Mouse (Mus musculus): Measurements from ENCODE around the gene Tubb3. TPM values are rescaled to one million over a fixed set of nuclear protein-coding genes. Genes with fewer than 3 reads are reported as not detected.
"Not testable (repeated sequence)": the region's sequence is repeated elsewhere in the genome, so short reads cannot be mapped to it uniquely, and the experiment has no call there.

Gene Tubb3
- polyA plus RNA-seq, 1 experiment from 2014 or later, result 950 TPM

DNA sequence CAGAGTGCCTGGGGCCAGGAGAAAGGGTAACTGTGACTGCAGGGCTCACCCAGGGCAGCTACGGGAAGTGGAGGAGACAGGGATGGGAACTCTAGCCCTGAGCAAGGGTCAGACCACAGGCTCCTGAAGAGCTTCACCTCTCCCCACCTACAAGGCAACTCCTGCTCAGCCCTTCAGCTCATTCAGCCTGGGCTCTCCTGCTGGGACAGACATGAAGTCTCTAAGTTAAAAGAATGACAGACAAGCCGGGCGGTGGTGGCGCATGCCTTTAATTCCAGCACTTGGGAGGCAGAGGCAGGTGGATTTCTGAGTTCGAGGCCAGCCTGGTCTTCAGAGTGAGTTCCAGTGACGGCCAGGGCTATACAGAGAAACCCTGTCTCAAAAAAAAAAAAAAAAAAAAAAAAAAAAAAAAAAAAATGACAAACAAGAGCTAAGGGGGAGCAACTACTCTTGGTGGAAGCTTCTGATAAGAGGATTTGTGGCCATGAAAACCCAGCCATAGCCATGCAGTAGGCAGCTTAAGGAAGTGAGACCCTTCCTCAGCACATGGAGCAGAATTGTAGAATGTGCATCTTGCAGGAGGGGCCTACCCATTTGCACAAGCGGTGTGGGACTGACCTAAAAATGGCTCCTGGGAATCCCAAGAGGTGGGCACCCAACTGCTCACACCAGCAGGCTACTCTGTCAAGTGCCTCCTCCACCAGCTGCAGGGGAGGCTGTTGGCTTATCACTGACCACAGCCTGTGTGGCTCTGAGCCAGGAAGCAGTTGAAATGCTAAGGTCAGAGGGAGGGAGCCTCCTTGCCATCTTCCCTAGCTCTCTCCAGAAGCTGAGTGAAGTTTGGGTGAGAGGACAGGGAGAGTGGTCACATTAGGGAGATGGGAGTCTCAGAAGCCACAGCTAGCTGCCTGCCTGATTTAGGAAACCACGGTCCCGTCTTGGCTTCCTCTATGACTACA, 2.4 kb upstream of the Tubb3 start:
- peak overlapping the region; percentile 74; the same call in 1 of the 2 replicates for H3K4me2 ChIP-seq (replicated peaks; ENCODE audit: low read depth, low read length)
- peaks cover 2% of the 10 kb centered on the region for H3K4me1 ChIP-seq (replicated peaks; ENCODE audit: control insufficient read depth, insufficient read depth, low read length)
- peaks cover 10% of the 10 kb centered on the region; the same call in 1 of the 2 replicates for H3K27me3 ChIP-seq (ENCODE audit: control insufficient read depth, insufficient read depth, low read length)
- H3K9ac ChIP-seq (ENCODE audit: low read depth, low read length), result no peak overlapping the region
- no peak for ATAC-seq (ENCODE audit: low FRiP score)
- no peaks in the 10 kb centered on the region for H3K9me3 ChIP-seq (ENCODE audit: control insufficient read depth, low read length)
- no peaks in the 10 kb centered on the region for H3K36me3 ChIP-seq (ENCODE audit: control insufficient read depth, insufficient read depth, low read length)
- DNase-seq (ENCODE audit: low spot score), result peak; percentile 5
- 78% methylated on average over 9 of the region's 9 CpGs for WGBS
- no peak overlapping the region for H3K27ac ChIP-seq (ENCODE audit: low read depth, low read length)
- no peak overlapping the region for H3K4me3 ChIP-seq (ENCODE audit: low read depth, low read length)

DNA sequence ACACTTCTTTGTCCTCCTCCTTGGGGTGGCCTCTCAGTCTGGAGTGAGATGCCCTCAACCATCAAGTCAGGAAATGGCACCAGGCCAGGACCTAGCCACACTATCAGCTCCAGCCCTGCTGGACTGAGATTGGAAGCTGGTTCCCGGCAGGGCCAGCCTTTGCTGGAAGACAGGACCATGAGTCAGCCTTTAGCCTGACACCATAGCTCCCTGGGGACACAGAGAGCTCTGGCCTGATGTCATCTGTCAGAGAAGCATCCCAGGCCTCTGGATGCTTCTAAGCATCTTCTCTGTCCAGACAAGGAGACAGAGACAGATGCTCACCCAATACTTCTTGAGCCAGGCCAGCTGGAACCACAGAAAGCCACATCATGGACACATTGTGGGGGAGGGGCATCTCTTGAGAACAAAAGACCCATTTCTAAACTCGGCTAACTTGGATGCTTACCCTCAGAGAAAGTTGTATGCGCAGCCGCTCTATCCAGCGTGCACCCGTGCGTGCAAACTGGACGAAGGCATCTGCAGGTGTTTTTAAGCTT, 1.1 kb upstream of the Tubb3 start:
- Histone ChIP-seq H3K9ac (ENCODE audit: low read depth, low read length) (peak overlapping the region; percentile 95), H3K9me3 (ENCODE audit: control insufficient read depth, low read length) (no peaks in the 10 kb centered on the region), H3K36me3 (ENCODE audit: control insufficient read depth, insufficient read depth, low read length) (no peaks in the 10 kb centered on the region), H3K4me2 (replicated peaks; ENCODE audit: low read depth, low read length) (peak overlapping the region; percentile 74), H3K4me1 (replicated peaks; ENCODE audit: control insufficient read depth, insufficient read depth, low read length) (peaks cover 2% of the 10 kb centered on the region), H3K27me3 (ENCODE audit: control insufficient read depth, insufficient read depth, low read length) (peaks cover 10% of the 10 kb centered on the region; the same call in 1 of the 2 replicates), H3K4me3 (ENCODE audit: low read depth, low read length) (peak overlapping the region; percentile 86), H3K27ac (ENCODE audit: low read depth, low read length) (peak overlapping the region; percentile 96)
- 52% methylated on average over 8 of the region's 8 CpGs for WGBS
- peak; percentile 6; the same call in 1 of the 2 replicates for ATAC-seq (ENCODE audit: low FRiP score)
- DNase-seq (ENCODE audit: low spot score), result peak; percentile 76

DNA sequence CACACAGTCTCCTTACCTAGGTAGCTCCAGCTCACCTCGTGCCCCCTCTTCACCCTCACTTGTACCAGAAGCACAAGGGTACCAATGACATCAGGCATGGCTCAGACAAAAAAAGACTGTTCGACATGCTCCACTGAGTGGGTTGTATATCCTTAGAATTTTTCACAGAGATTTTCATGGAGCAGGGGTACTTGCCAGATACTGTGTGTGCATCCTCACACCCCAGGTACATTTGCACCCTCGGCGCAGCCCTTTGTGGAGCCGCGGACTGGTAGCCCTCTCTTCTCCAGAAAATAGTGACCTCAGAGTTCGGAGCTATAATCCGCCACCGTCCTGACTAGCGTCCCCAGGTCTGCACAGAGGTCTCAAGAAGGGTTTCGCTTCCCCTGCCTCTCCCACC, 436 bp upstream of the Tubb3 start:
- WGBS, result 4% methylated on average over 11 of the region's 11 CpGs
- H3K4me2 ChIP-seq (replicated peaks; ENCODE audit: low read depth, low read length), result peak overlapping the region; percentile 74

DNA sequence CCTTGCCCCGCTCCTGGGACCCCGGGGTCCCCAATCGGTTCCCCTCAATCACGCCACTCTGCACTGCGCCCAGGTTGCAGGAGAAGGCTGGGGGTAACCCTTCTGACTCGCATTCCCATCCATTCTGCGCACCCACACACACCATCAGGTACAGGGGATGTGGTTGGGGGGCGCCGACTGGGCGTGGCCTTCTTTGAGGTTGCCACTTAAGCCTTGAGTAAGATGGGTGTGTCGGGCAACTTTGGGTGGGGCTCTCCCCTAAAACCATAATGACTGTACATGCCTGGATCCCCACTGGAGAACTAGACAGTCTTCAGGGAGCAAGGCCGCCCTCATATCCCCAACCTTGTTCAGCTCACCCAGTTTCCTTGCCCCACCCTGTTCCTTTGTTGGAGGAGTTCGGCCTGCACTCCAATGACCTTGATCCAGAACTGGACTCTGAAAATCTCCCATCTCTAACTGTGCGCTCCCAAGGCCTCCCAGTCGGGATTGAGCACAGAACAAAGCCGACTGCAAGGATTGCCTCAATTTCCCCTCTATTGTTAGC, 630 bp downstream of the Tubb3 start:
- peaks cover 2% of the 10 kb centered on the region for H3K4me1 ChIP-seq (replicated peaks; ENCODE audit: control insufficient read depth, insufficient read depth, low read length)
- WGBS, result 4% methylated on average over 16 of the region's 16 CpGs

More for the DNA sequence above, 436 bp upstream of the Tubb3 start:
- no peak; the same call in 1 of the 2 replicates for ATAC-seq (ENCODE audit: low FRiP score)
- Histone ChIP-seq H3K4me3 (ENCODE audit: low read depth, low read length) (peak overlapping the region; percentile 86), H3K4me1 (replicated peaks; ENCODE audit: control insufficient read depth, insufficient read depth, low read length) (peaks cover 2% of the 10 kb centered on the region), H3K9ac (ENCODE audit: low read depth, low read length) (peak overlapping the region; percentile 95), H3K27ac (ENCODE audit: low read depth, low read length) (peak overlapping the region; percentile 96), H3K27me3 (ENCODE audit: control insufficient read depth, insufficient read depth, low read length) (peaks cover 10% of the 10 kb centered on the region; the same call in 1 of the 2 replicates), H3K9me3 (ENCODE audit: control insufficient read depth, low read length) (no peaks in the 10 kb centered on the region), H3K36me3 (ENCODE audit: control insufficient read depth, insufficient read depth, low read length) (no peaks in the 10 kb centered on the region)
- no peak for DNase-seq (ENCODE audit: low spot score)

DNA sequence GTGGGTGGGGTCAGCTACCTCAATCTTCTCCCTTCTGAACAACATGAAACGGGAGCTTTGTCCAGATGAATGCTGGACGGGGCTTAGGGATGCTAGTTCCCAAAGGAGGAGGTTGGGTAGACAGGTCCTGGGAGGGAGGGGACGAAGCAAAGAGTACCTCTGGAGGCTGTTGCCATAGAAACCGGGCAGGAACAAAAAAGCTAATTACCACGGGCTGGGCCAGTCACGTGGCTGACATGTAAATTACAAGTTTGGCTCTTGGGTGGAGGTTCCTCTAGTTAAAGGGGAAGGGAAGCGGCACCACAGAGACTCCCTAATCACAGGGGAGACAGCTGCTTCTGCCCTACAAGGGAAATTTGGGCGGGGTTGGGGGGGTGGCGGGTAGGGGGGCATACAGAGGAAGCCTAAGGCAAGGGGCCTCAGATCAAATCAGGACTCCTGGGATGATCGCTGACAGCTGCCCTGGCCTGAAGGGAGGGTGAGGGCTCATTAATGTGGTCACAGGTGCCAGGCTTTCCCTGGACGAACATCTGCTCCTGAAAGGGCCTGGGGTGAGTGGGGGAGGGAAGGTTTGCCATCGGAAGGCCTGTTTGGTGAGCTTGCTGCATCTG, 1.4 kb downstream of the Tubb3 start:
- Histone ChIP-seq H3K4me2 (replicated peaks; ENCODE audit: low read depth, low read length) (peak overlapping the region; percentile 74), H3K9me3 (ENCODE audit: control insufficient read depth, low read length) (no peaks in the 10 kb centered on the region), H3K27ac (ENCODE audit: low read depth, low read length) (peak overlapping the region; percentile 96), H3K27me3 (ENCODE audit: control insufficient read depth, insufficient read depth, low read length) (peaks cover 10% of the 10 kb centered on the region; the same call in 1 of the 2 replicates), H3K36me3 (ENCODE audit: control insufficient read depth, insufficient read depth, low read length) (no peaks in the 10 kb centered on the region), H3K4me1 (replicated peaks; ENCODE audit: control insufficient read depth, insufficient read depth, low read length) (peaks cover 2% of the 10 kb centered on the region), H3K4me3 (ENCODE audit: low read depth, low read length) (peak overlapping the region; percentile 86), H3K9ac (ENCODE audit: low read depth, low read length) (peak overlapping the region; percentile 95)
- peak; percentile 70 for ATAC-seq (ENCODE audit: low FRiP score)
- under 1% methylated on average over 11 of the region's 12 CpGs for WGBS
- peak; percentile 87 for DNase-seq (ENCODE audit: low spot score)

More for the DNA sequence above, 630 bp downstream of the Tubb3 start:
- ATAC-seq (ENCODE audit: low FRiP score), result peak; percentile 34
- peak; percentile 59 for DNase-seq (ENCODE audit: low spot score)
- H3K9me3 ChIP-seq (ENCODE audit: control insufficient read depth, low read length), result no peaks in the 10 kb centered on the region
- H3K4me2 ChIP-seq (replicated peaks; ENCODE audit: low read depth, low read length), result peak overlapping the region; percentile 74
- H3K9ac ChIP-seq (ENCODE audit: low read depth, low read length), result peak overlapping the region; percentile 95
- H3K27ac ChIP-seq (ENCODE audit: low read depth, low read length), result peak overlapping the region; percentile 96
- H3K36me3 ChIP-seq (ENCODE audit: control insufficient read depth, insufficient read depth, low read length), result no peaks in the 10 kb centered on the region
- peaks cover 10% of the 10 kb centered on the region; the same call in 1 of the 2 replicates for H3K27me3 ChIP-seq (ENCODE audit: control insufficient read depth, insufficient read depth, low read length)
- peak overlapping the region; percentile 86 for H3K4me3 ChIP-seq (ENCODE audit: low read depth, low read length)

DNA sequence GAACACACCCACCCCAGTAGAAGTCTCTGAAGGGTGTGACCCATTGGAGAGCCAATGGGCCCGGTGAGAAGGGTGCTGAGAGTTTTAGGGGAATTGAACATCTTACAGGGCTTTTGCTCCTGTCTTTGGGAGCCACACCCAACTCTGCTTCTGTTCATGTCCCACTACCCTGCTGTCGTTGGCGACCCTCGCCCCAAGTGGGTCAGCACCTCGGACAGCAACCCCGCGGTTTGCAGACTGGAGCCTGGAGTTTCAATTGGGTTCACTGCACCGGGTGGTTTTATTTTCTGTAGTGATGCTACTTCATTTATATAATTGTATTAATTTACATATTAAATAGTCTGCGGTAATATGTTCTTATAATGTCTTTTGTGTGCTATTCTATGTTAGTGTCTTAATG, 3.0 kb downstream of the Tubb3 start:
- peak; percentile 60 for DNase-seq (ENCODE audit: low spot score)
- peaks cover 10% of the 10 kb centered on the region; the same call in 1 of the 2 replicates for H3K27me3 ChIP-seq (ENCODE audit: control insufficient read depth, insufficient read depth, low read length)
- peaks cover 5% of the 10 kb centered on the region; the same call in 1 of the 2 replicates for H3K36me3 ChIP-seq (ENCODE audit: control insufficient read depth, insufficient read depth, low read length)
- H3K4me1 ChIP-seq (replicated peaks; ENCODE audit: control insufficient read depth, insufficient read depth, low read length), result peaks cover 2% of the 10 kb centered on the region
- peak overlapping the region; percentile 86 for H3K4me3 ChIP-seq (ENCODE audit: low read depth, low read length)
- ATAC-seq (ENCODE audit: low FRiP score), result no peak
- H3K27ac ChIP-seq (ENCODE audit: low read depth, low read length), result peak overlapping the region; percentile 96
- peak overlapping the region; percentile 95 for H3K9ac ChIP-seq (ENCODE audit: low read depth, low read length)
- whole genome bisulfite sequencing, result 13% methylated on average over 9 of the region's 9 CpGs
- peak overlapping the region; percentile 74 for H3K4me2 ChIP-seq (replicated peaks; ENCODE audit: low read depth, low read length)
- H3K9me3 ChIP-seq (ENCODE audit: control insufficient read depth, low read length), result no peaks in the 10 kb centered on the region

DNA sequence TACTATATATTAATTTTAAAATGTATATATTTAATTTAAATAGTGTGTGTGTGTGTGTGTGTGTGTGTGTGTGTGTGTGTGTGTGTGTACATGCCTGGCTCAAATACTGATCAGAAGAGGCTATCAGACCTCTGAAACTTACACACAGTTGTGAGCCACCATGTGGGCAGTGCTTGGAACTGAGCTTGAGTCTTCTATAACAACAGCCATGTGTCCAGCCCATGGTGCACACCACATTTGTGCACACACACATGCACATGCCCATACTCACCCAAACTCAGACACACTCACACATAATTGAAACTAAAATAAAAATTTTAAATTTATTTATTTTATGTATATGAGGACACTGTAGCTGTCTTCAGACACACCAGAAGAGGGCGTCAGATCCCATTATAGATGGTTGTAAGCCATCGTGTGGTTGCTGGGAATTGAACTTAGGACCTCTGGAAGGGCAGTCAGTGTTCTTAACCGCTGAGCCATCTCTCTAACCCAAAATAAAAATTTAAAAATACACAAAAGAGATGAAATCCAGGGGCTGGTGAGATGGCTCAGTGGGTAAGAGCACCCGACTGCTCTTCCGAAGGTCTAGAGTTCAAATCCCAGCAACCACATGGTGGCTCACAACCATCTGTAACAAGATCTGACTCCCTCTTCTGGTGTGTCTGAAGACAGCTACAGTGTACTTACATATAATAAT, 3.9 kb downstream of the Tubb3 start:
- peak overlapping the region; percentile 19 for H3K4me2 ChIP-seq (replicated peaks; ENCODE audit: low read depth, low read length)
- not testable (repeated sequence) for H3K4me1 ChIP-seq (replicated peaks; ENCODE audit: control insufficient read depth, insufficient read depth, low read length); H3K27me3 ChIP-seq (ENCODE audit: control insufficient read depth, insufficient read depth, low read length); ATAC-seq (ENCODE audit: low FRiP score); H3K9me3 ChIP-seq (ENCODE audit: control insufficient read depth, low read length); H3K27ac ChIP-seq (ENCODE audit: low read depth, low read length); H3K36me3 ChIP-seq (ENCODE audit: control insufficient read depth, insufficient read depth, low read length); H3K9ac ChIP-seq (ENCODE audit: low read depth, low read length)
- peak overlapping the region; percentile 86 for H3K4me3 ChIP-seq (ENCODE audit: low read depth, low read length)
- DNase-seq (ENCODE audit: low spot score), result peak; percentile 30
- WGBS, result 87% methylated on average over 5 of the region's 5 CpGs
